Mouse (Mus musculus) limb, embryonic 13.5 days (tissue): Measurements from ENCODE around the gene 9530077C05Rik. TPM values are rescaled to one million over a fixed set of nuclear protein-coding genes. Genes with fewer than 3 reads are reported as not detected.
A peak's percentile ranks its signal among the peaks of the same experiment; 100 is the strongest.

Experiments
- ATAC-seq: fragments of 200-750 bp; cut with Nextera tagmentation; 2 replicates; pipeline ENCODE4 v1.8.0; 2017; ENCODE audit warnings: low read depth, moderate number of reproducible peaks, moderate TSS enrichment; ENCODE audit not compliant: low FRiP score
- H3K27ac ChIP-seq: fragments of 300-500 bp; sonication (generic); 2 replicates; pipeline ENCODE4 v1.5.1; 2015; ENCODE audit warnings: inconsistent platforms, mild to moderate bottlenecking, moderate library complexity
- H3K27me3 ChIP-seq: fragments of 300-500 bp; sonication (generic); 2 replicates; pipeline ENCODE4 v1.6.1; 2015; ENCODE audit warnings: mild to moderate bottlenecking, inconsistent platforms
- H3K36me3 ChIP-seq: fragments of 300-500 bp; sonication (generic); 2 replicates; pipeline ENCODE4 v1.6.1; 2015; ENCODE audit warnings: inconsistent platforms, mild to moderate bottlenecking, moderate library complexity
- H3K4me1 ChIP-seq: fragments of 300-500 bp; sonication (generic); 2 replicates; pipeline ENCODE4 v1.6.1; 2015; ENCODE audit warnings: inconsistent platforms
- H3K4me2 ChIP-seq: fragments of 300-500 bp; sonication (generic); replicated peaks from 2 replicates; pipeline ENCODE4 v1.6.1; 2015; ENCODE audit warnings: inconsistent platforms, mild to moderate bottlenecking, moderate library complexity
- H3K4me3 ChIP-seq: fragments of 300-500 bp; sonication (generic); 2 replicates; pipeline ENCODE4 v1.5.1; 2015; ENCODE audit warnings: moderate library complexity, mild to moderate bottlenecking, inconsistent platforms
- H3K9ac ChIP-seq: fragments of 300-500 bp; sonication (generic); 2 replicates; pipeline ENCODE4 v1.6.1; 2015; ENCODE audit warnings: mild to moderate bottlenecking, inconsistent platforms
- H3K9me3 ChIP-seq: fragments of 300-500 bp; sonication (generic); 2 replicates; pipeline ENCODE4 v1.6.1; 2016; ENCODE audit warnings: inconsistent platforms
- WGBS: fragments of 180-500 bp; shearing (Covaris S2); methylation state at CpG from one replicate; pipeline ENCODE4 v1.1.7; 2015; 5-methylcytosine and 5-hydroxymethylcytosine counted together
- polyA plus RNA-seq: library from polyadenylated mRNA; unstranded; fragments of >200 nt; fragmentation: Nextera tagmentation; extraction: Ambion mirVana; gene quantifications from 2 replicates; pipeline ENCODE4 v1.2.1, GENCODE M21; 2015

Gene 9530077C05Rik
- polyA plus RNA-seq, 1 experiment from 2014 or later, result 5.8 TPM

DNA sequence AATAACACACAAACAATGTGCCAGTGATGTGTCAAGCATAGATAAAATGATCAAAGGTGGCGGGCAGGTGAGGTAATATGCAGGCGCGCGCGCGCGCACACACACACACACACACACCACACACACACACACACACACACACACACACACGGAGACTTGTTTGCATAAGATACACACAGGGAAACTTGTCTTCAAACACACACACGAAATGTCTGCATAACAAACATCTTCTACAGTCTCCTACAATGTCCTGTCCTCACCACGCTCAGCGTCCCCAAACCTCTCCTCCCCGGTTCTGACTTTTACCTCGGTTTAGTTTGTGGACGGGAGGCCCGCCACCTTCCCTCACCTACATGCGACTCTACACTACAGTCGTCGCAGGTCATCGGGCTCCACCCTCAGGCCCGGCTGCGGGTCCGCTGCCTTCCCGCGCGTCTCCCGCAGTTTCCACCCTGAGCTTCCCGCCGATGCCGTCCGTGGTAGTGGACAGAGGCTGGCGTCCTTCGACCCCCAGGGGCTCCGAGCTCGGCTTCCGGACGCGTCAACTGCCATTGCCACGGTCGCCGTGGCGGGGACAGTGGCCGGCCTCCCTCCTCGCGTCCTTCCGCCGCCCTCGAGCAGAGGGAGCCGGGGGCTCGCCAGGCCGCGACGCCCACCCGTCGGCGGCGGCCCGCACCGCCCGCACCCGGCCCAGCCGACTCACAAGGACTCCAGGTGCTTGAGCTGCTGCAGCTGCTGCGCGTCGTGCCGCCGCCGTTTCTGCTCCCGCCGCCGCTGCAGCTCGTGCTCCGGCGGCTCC, 56.3 kb downstream of the 9530077C05Rik start:
- Histone ChIP-seq H3K4me1 (peaks cover 8% of the 10 kb centered on the region; the same call in 1 of the 2 replicates), H3K36me3 (peaks cover 26% of the 10 kb centered on the region), H3K27me3 (no peaks in the 10 kb centered on the region), H3K27ac (peak overlapping the region; percentile 87), H3K4me3 (peak overlapping the region; percentile 90), H3K9ac (peak overlapping the region; percentile 93), H3K4me2 (peak overlapping the region; percentile 74), H3K9me3 (no peaks in the 10 kb centered on the region)
- under 1% methylated on average over 73 of the region's 73 CpGs for WGBS
- peak; percentile 74 for ATAC-seq

DNA sequence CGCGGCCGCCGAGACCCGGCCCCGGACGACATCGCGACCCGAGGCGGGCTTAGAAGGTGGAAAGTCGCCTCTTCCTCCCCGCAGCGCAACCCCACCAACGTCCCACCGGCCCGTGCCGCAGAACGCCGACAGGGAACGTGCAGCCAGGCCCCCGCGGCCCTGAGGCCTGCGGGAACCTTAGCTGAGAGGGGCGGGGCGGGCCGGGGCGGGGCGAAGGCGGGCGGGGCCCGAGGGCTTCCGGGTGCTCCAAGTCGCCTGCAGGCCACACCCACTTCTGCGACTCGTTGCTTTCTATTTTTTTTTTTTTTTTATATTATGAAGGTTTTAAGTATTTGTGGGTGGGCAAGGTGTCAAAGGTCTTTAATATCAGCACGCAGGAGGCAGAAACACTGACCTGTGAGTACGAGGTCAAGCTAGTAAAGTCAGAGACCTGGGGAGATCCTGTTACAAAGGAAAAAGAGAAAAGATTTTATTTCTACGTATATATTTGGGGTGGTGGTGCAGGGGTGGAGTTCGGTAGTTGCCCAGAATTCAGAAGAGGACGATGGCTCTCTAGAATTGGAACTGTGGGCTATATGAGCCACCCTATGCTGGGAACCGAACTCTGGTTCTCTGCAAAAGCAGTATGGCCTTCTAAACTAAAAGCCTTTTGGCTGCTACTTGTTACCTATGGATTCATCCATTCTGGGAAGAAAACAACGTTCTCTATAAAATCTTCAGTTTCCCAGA, 57.0 kb downstream of the 9530077C05Rik start:
- peak overlapping the region; percentile 87 for H3K27ac ChIP-seq
- H3K36me3 ChIP-seq, result peaks cover 21% of the 10 kb centered on the region
- 3% methylated on average over 39 of the region's 43 CpGs for WGBS
- H3K4me1 ChIP-seq, result peaks cover 8% of the 10 kb centered on the region; the same call in 1 of the 2 replicates
- peak; percentile 90 for ATAC-seq
- H3K4me2 ChIP-seq, result peak overlapping the region; percentile 74
- no peaks in the 10 kb centered on the region for H3K27me3 ChIP-seq
- H3K4me3 ChIP-seq, result peak overlapping the region; percentile 90
- H3K9me3 ChIP-seq, result no peaks in the 10 kb centered on the region
- peak overlapping the region; percentile 93 for H3K9ac ChIP-seq

DNA sequence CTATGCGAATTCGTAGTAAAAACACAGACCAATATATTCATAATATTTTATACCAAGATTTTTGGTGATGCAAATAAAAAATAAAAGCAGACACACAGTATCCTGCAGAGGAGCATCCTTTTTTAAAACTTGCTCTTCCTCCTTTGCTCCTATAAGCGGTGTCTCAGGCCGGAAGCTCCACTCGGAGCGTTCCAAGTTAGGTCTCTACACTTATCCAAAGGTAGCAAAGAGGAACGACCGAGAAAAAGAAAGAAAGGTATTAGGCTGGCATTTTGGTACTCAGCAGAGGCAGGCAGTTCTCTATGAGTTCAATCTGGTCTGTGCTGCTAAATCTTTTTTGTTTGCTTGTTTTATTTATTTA, 57.6 kb downstream of the 9530077C05Rik start:
- H3K27ac ChIP-seq, result no peak overlapping the region
- no peak overlapping the region for H3K4me2 ChIP-seq
- no peak overlapping the region for H3K9ac ChIP-seq
- 83% methylated on average over 8 of the region's 8 CpGs for WGBS
- no peak for ATAC-seq
- H3K4me3 ChIP-seq, result no peak overlapping the region
- H3K4me1 ChIP-seq, result peaks cover 8% of the 10 kb centered on the region; the same call in 1 of the 2 replicates
- H3K27me3 ChIP-seq, result no peaks in the 10 kb centered on the region
- H3K36me3 ChIP-seq, result peaks cover 17% of the 10 kb centered on the region
- no peaks in the 10 kb centered on the region for H3K9me3 ChIP-seq

DNA sequence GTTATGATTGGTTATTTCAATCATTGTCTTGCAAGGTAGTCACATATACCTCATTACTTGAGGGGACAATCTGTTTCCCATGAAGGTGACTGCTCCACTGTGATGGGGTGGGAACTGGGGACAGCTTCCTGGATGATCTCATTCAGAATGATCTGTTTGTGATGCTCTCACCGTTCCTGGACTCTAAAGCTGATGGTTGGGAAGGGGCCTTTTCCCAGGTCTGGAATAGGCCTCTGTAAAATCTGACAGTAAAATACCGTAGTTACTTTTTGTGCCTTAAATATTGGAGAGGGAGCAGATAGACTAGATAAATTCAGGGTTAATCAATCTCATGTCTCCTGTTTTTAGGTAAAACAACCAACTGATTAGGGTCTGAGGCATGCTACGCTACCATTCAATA, 58.3 kb downstream of the 9530077C05Rik start, which contains the start of gene Rp9:
Rp9 (minus strand) TSS at position 101 of the 400 bp plus-strand sequence.
- H3K27me3 ChIP-seq, result no peaks in the 10 kb centered on the region
- H3K36me3 ChIP-seq, result peaks cover 11% of the 10 kb centered on the region
- ATAC-seq, result no peak
- peak within 1 kb of the TSS; percentile 90 for H3K4me3 ChIP-seq
- no peaks in the 10 kb centered on the region for H3K9me3 ChIP-seq
- H3K9ac ChIP-seq, result peak within 1 kb of the TSS; percentile 21; the same call in 1 of the 2 replicates
- peak within 1 kb of the TSS; percentile 74 for H3K4me2 ChIP-seq
- peaks cover 8% of the 10 kb centered on the region; the same call in 1 of the 2 replicates for H3K4me1 ChIP-seq
- 86% methylated on average over 3 of the region's 3 CpGs for WGBS
- H3K27ac ChIP-seq, result no peak within 1 kb of the TSS

DNA sequence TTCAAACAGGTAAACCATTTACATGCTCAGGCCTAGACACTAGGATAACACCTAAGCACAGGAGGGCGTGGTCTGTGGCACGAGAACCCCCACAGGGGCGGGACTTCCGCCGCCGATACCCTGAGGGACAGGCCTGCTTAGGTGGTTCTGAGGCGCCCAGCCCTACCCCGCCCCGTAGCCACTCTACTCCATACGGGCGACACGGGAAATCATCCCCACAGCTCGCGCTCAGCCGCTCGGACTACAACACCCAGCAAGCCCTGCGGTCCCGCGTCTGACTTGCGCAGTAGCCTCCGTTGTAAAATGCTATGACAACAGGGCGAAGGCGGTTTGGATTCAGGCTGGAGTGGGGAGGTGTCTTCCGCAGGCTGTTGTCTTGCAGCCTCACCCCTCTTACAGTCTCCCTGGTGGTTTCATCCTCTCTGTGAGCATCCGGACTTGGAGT, 64.1 kb downstream of the 9530077C05Rik start, which contains the start of gene Bbs9:
Bbs9 (plus strand) TSS at position 292 of the 445 bp plus-strand sequence.
- Histone ChIP-seq H3K4me1 (peaks cover 13% of the 10 kb centered on the region), H3K4me3 (peak within 1 kb of the TSS; percentile 74), H3K4me2 (peak within 1 kb of the TSS; percentile 92), H3K9me3 (no peaks in the 10 kb centered on the region), H3K27me3 (no peaks in the 10 kb centered on the region), H3K9ac (peak within 1 kb of the TSS; percentile 75), H3K36me3 (no peaks in the 10 kb centered on the region), H3K27ac (peak within 1 kb of the TSS; percentile 55)
- peak; percentile 98 for ATAC-seq
- WGBS, result under 1% methylated on average over 25 of the region's 25 CpGs

DNA sequence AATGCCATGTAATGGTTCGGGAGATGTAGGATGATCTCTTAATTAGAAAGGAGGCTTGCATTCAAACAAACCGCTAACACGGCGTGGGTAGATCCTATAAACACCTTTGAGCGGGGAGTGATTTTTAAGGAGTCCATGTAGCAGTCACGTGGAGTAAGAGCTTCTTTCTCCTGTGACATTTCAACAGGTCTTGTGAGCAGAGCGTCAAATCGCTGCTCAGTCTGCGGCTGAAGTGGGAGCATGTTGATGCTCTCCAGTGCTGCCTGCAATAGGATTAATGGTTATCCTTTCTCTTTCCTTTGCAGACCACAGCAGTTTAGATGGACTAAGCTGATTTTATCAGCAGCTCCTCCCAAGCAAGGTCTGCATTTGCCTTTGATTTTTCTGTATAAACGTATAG, 65.0 kb downstream of the 9530077C05Rik start:
- peaks cover 13% of the 10 kb centered on the region for H3K4me1 ChIP-seq
- peak overlapping the region; percentile 92 for H3K4me2 ChIP-seq
- peak overlapping the region; percentile 74 for H3K4me3 ChIP-seq
- H3K27ac ChIP-seq, result no peak overlapping the region
- peak overlapping the region; percentile 75 for H3K9ac ChIP-seq
- H3K9me3 ChIP-seq, result no peaks in the 10 kb centered on the region
- no peak for ATAC-seq
- no peaks in the 10 kb centered on the region for H3K36me3 ChIP-seq
- H3K27me3 ChIP-seq, result no peaks in the 10 kb centered on the region
- WGBS, result 4% methylated on average over 10 of the region's 10 CpGs

DNA sequence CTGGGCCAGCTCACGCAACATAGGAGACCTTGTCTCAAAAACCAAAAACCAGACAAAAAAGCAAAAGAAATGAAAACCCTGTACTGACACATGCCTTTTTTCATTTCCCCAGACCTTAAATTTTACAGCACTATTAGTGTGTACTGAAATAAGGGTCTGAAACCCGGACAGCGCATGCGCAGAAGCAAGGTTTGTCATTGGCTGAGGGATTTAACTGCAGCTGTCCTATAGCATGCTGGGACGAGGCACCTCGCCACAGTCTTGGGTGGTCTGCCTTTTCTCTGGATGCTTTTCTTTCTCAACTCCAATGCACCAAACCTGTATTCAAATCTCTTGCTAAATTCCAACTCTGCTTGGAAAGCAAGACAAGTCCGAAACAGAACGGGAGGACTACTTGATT, 67.6 kb downstream of the 9530077C05Rik start:
- Histone ChIP-seq H3K9ac (no peak overlapping the region), H3K4me1 (peaks cover 13% of the 10 kb centered on the region), H3K36me3 (no peaks in the 10 kb centered on the region), H3K4me3 (no peak overlapping the region), H3K9me3 (no peaks in the 10 kb centered on the region), H3K27me3 (no peaks in the 10 kb centered on the region), H3K4me2 (no peak overlapping the region), H3K27ac (no peak overlapping the region)
- 86% methylated on average over 8 of the region's 8 CpGs for WGBS
- ATAC-seq, result no peak

DNA sequence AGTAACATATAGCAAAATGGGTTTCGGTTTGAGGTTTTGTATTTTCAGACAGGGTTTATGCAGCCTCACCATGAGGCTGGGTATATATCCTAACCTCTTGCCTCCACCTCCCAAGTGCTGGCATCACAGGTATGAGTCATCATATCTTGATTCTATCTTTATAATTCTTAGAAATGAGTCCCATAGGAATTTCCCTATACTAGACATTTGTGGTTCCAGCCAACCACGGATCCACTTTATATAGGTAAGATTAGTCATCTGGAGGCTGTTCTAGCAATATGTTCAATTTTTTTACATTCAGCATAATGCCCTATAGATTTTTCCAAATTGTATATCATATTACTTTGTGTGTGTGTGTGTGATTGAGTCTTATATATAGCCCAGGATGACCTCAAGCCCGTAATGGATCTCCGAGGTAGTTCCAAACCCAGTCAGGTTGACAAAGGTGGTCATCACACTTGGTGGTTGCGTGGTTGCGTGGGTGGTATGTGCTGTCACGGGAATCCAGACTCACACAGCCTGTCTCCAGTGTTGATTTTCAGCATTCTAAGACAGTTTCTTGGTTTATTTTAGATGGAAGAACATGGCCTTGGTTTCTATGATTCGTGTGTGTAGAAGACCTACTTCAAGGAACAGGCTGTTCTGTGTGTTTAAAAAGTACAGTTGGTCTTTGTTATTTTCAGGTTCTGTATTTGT, 72.7 kb downstream of the 9530077C05Rik start:
- Histone ChIP-seq H3K9ac (no peak overlapping the region), H3K27ac (no peak overlapping the region), H3K4me2 (no peak overlapping the region), H3K4me1 (0 out of 2 replicates have a peak, but pooled peaks cover 4% of the 10 kb centered on the region), H3K36me3 (no peaks in the 10 kb centered on the region), H3K9me3 (no peaks in the 10 kb centered on the region), H3K27me3 (no peaks in the 10 kb centered on the region), H3K4me3 (no peak overlapping the region)
- no peak for ATAC-seq
- WGBS, result 95% methylated on average over 8 of the region's 8 CpGs

DNA sequence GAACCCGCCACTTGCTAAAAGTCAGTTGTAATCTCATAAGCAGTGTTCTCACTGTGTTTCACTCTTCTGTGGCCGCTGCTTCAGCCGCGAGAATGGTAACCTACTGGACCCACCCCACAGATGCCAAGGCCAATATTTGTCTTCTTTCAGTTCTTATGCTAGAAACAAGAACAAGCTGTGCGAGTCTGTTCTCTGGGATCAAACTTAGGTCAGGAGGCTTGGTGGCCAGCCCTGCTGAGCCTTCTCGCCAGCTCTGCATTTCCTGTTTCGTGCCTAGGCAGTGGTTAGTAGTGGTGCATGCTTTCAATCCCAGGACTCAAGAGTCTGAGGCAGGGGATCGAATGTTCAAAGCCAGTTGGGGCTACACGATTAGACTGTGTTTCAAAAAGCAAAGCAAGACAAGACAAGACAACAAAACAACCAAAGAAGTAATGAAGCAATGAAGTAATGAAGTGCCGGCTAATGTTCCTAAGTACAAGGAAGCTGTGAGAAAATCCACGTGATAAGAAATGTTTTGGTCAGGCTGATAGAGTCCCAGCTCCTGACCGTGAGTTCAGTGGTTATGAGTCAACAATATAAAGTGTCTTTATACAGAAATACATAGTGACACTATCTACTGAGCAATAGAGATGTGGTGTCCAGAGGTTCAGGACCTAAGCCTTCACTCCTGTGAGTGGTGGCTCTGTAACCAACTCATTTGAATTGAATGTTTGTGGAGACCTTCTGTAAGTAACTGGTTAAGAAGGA, 73.4 kb downstream of the 9530077C05Rik start:
- H3K4me2 ChIP-seq, result no peak overlapping the region
- H3K4me1 ChIP-seq, result 0 out of 2 replicates have a peak, but pooled peaks cover 4% of the 10 kb centered on the region
- 89% methylated on average over 12 of the region's 12 CpGs for WGBS
- H3K36me3 ChIP-seq, result no peaks in the 10 kb centered on the region
- H3K9ac ChIP-seq, result no peak overlapping the region
- no peak overlapping the region for H3K4me3 ChIP-seq
- H3K9me3 ChIP-seq, result no peaks in the 10 kb centered on the region
- H3K27me3 ChIP-seq, result no peaks in the 10 kb centered on the region
- no peak for ATAC-seq
- no peak overlapping the region for H3K27ac ChIP-seq

DNA sequence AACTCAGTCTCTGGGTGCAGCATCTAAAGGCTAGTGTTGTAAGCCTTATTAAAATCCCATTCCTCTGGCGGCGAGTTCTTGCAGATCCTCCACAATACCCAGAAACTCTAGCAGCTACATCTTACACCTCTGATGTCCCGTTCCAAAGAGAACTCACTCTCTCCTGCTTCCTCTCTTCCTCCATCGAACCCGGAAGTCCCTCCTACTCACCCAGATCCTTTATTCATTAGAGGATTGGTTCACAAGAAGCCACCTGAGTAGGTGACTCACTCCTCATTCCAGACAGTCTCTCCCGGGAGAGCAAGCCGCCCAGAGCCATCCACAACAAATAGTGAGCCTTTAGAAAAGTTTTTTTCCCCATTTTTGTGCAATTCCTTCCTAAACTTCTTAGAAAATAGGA, 74.9 kb downstream of the 9530077C05Rik start:
- WGBS, result 89% methylated on average over 7 of the region's 7 CpGs

DNA sequence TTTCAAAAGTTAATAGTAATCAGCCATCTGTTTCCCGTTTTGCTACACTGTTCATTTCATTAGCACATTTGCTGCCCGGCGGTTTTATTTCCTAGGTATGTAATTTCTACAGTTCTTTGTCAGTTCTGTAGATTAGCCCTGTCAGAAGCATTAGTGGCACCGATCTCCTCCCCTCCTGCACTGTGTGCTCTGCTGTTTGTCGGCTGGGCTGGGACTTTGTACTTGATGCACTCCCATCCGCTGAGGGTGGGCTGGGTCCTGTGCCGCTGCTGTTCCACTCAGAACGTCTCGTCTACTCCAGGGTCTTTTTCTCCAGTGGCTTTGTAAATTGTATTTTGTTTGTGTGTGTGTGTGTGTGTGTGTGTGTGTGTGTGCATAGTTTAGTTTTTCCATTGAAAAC, 77.7 kb downstream of the 9530077C05Rik start:
- ATAC-seq, result no peak
- Histone ChIP-seq H3K4me1 (0 out of 2 replicates have a peak, but pooled peaks cover 4% of the 10 kb centered on the region), H3K9me3 (no peaks in the 10 kb centered on the region), H3K27me3 (no peaks in the 10 kb centered on the region), H3K4me3 (no peak overlapping the region), H3K36me3 (no peaks in the 10 kb centered on the region), H3K4me2 (no peak overlapping the region), H3K9ac (no peak overlapping the region), H3K27ac (no peak overlapping the region)
- 40% methylated on average over 9 of the region's 9 CpGs for WGBS

More for the DNA sequence above, 74.9 kb downstream of the 9530077C05Rik start:
- Histone ChIP-seq H3K27ac (no peak overlapping the region), H3K4me2 (no peak overlapping the region), H3K9me3 (no peaks in the 10 kb centered on the region), H3K9ac (no peak overlapping the region), H3K36me3 (no peaks in the 10 kb centered on the region), H3K4me3 (no peak overlapping the region), H3K27me3 (no peaks in the 10 kb centered on the region), H3K4me1 (0 out of 2 replicates have a peak, but pooled peaks cover 4% of the 10 kb centered on the region)
- no peak for ATAC-seq
